Mouse (Mus musculus) erythroblast, adult 5-6 weeks (primary cell): ENCODE results near the gene Alx3. TPM values are rescaled to one million over a fixed set of nuclear protein-coding genes. Genes with fewer than 3 reads are reported as not detected.

Experiments
- ATAC-seq: replicated peaks from 2 replicates; pipeline ENCODE4 v1.8.0; 2016; ENCODE audit warnings: moderate number of reproducible peaks, mild to moderate bottlenecking, moderate TSS enrichment, inconsistent platforms; ENCODE audit not compliant: poor library complexity, low FRiP score, severe bottlenecking
- total RNA-seq, 2 experiments: library from RNA; stranded (forward) in 1 of 2; stranded (reverse) in 1 of 2; fragments of 150-400 nt in 1 of 2; fragments of 200-764, 138-1000 nt in 1 of 2; gene quantifications; 2 replicates each; pipeline versions ENCODE4 v1.2.3 to v1.2.4; 2015 to 2017; ENCODE audit warnings: low replicate concordance in 2 of 2

The Alx3 gene
- total RNA-seq, 2 experiments from 2014 or later, result not detected

- no peak for ATAC-seq
These were observed 12.5 kb upstream of the Alx3 start for GRCm38 (mm10) chr3:107582130-107582874.

- ATAC-seq, result no peak
These were observed 11.7 kb upstream of the Alx3 start for GRCm38 (mm10) chr3:107582875-107583767.

- no peak for ATAC-seq
These were observed 10.9 kb upstream of the Alx3 start for GRCm38 (mm10) chr3:107583893-107584292.

- ATAC-seq, result no peak
These were observed 8.3 kb upstream of the Alx3 start for GRCm38 (mm10) chr3:107586504-107586903.

- ATAC-seq, result no peak
These were observed 3.2 kb upstream of the Alx3 start for GRCm38 (mm10) chr3:107591612-107592011.

- no peak for ATAC-seq
These were observed 1.2 kb upstream of the Alx3 start for GRCm38 (mm10) chr3:107593632-107594031.

- no peak for ATAC-seq
These were observed 570 bp downstream of the Alx3 start for GRCm38 (mm10) chr3:107595264-107595937.

- 0 out of 2 replicates have a peak, but pooled peaks have one; percentile 23 for ATAC-seq
These were observed 1.2 kb downstream of the Alx3 start for GRCm38 (mm10) chr3:107595938-107596461.

- no peak for ATAC-seq
These were observed 1.7 kb downstream of the Alx3 start for GRCm38 (mm10) chr3:107596559-107596958.

- ATAC-seq, result no peak
These were observed 2.3 kb downstream of the Alx3 start for GRCm38 (mm10) chr3:107597134-107597533.

GRCm38 (mm10) chr3:107597586-107598389, 3.0 kb downstream of the Alx3 start:
- ATAC-seq, result no peak

- ATAC-seq, result no peak
These were observed 5.3 kb downstream of the Alx3 start for GRCm38 (mm10) chr3:107600127-107600526.

GRCm38 (mm10) chr3:107605304-107605703, 10.5 kb downstream of the Alx3 start:
- peak; percentile 62; the same call in 1 of the 2 replicates for ATAC-seq

- no peak for ATAC-seq
These were observed 12.4 kb downstream of the Alx3 start for GRCm38 (mm10) chr3:107607221-107607620.

GRCm38 (mm10) chr3:107608808-107609207, 14.0 kb downstream of the Alx3 start:
- ATAC-seq, result no peak

- ATAC-seq, result no peak
These were observed 14.5 kb downstream of the Alx3 start for GRCm38 (mm10) chr3:107609376-107609775.

- no peak for ATAC-seq
These were observed 16.6 kb downstream of the Alx3 start for GRCm38 (mm10) chr3:107611394-107611793.

GRCm38 (mm10) chr3:107612902-107613525, 18.2 kb downstream of the Alx3 start:
- ATAC-seq, result peak; percentile 76

- no peak for ATAC-seq
These were observed 23.0 kb downstream of the Alx3 start for GRCm38 (mm10) chr3:107617800-107618199.
